29 mouse cellular contexts compared by ENCODE assay signal in genomic region chr7:78927266-78927665, GRCm38 (mm10). TPM values are rescaled to one million over a fixed set of nuclear protein-coding genes. Genes with fewer than 3 reads are reported as not detected.
DNase-seq lines count a peak whose midpoint lies in the region; ATAC-seq lines count a peak whose summit lies in the region.
"Had no signal": no experiment of that assay in that cellular context is flagged by ENCODE, and none has a peak within 500 bp of the region (broad histone marks: within the 10 kb centered on the region; RNA-seq: fewer than 3 reads in every experiment).

No protein-coding gene starts in this region.

- no peak for DNase-seq in liver
- no peak for DNase-seq in left cerebral cortex, adult 11 months (ENCODE audit: low spot score)
- no peak for DNase-seq in cerebellum, postnatal 10 days
- DNase-seq in urinary bladder, postnatal 14 days (ENCODE audit: low spot score) = no peak
- DNase-seq: adrenal gland, adult 8-10 months; adrenal gland, postnatal 25 days; cerebellum, adult 18-20 months; cerebellum, adult 9-10 months; cerebellum, postnatal 25 days; forebrain, postnatal 0 days; gastrocnemius, adult 2 months; gastrocnemius, postnatal 14 days; heart, adult 11 months; heart, postnatal 10 days; heart, postnatal 36 days had no signal

- WGBS in liver, embryonic 16.5 days (ENCODE audit: insufficient replicate concordance) = 36% methylated on average over 3 of the region's 3 CpGs

- H3K4me2 ChIP-seq in liver, embryonic 16.5 days (ENCODE audit: low read depth, low read length) = peak overlapping the region; percentile 21; the same call in 1 of the 2 replicates
- H3K4me2 ChIP-seq: embryonic facial prominence, embryonic 12.5 days; embryonic facial prominence, embryonic 15.5 days; heart, embryonic 12.5 days; heart, embryonic 15.5 days; hindbrain, embryonic 13.5 days had no signal

- no peak overlapping the region for H3K27ac ChIP-seq in liver, embryonic 16.5 days (ENCODE audit: low read length)
- H3K27ac ChIP-seq: embryonic facial prominence, embryonic 12.5 days; embryonic facial prominence, embryonic 15.5 days; gastrocnemius, adult 2 months; heart, embryonic 15.5 days; hindbrain, embryonic 10.5 days; hindbrain, embryonic 13.5 days had no signal

- H3K9me3 ChIP-seq in liver, embryonic 16.5 days (replicated peaks; ENCODE audit: control insufficient read depth, low read length) = no peaks in the 10 kb centered on the region
- H3K9me3 ChIP-seq: embryonic facial prominence, embryonic 12.5 days; embryonic facial prominence, embryonic 15.5 days; heart, embryonic 12.5 days; heart, embryonic 15.5 days; hindbrain, embryonic 10.5 days; hindbrain, embryonic 13.5 days had no signal

- no peaks in the 10 kb centered on the region for H3K36me3 ChIP-seq in liver, embryonic 16.5 days (ENCODE audit: control insufficient read depth, insufficient read depth)
- H3K36me3 ChIP-seq: embryonic facial prominence, embryonic 12.5 days; embryonic facial prominence, embryonic 15.5 days; heart, embryonic 12.5 days; heart, embryonic 15.5 days; hindbrain, embryonic 10.5 days; hindbrain, embryonic 13.5 days had no signal

- 0 out of 2 replicates have a peak, but pooled peaks have one; percentile 17 for ATAC-seq in liver, embryonic 16.5 days (ENCODE audit: low read depth)
- peak; percentile 45; the same call in 1 of the 2 replicates for ATAC-seq in common myeloid progenitor, adult 5-6 weeks (replicated peaks; ENCODE audit: low read depth, poor library complexity, severe bottlenecking)
- ATAC-seq in erythroid progenitor cell, adult 5-6 weeks (replicated peaks; ENCODE audit: low FRiP score, poor library complexity, severe bottlenecking) = peak; percentile 69
- peak; percentile 72 for ATAC-seq in megakaryocyte-erythroid progenitor cell, adult 5-6 weeks (replicated peaks; ENCODE audit: low FRiP score, low TSS enrichment, poor library complexity, severe bottlenecking)
- ATAC-seq: activated CD4-positive, CD25-positive, alpha-beta regulatory T cell, adult 4 months; CD4-positive, CD25-positive, alpha-beta regulatory T cell, adult 4 months; forebrain, embryonic 14.5 days; forebrain, postnatal 0 days; hindbrain, embryonic 16.5 days had no signal

- no peak overlapping the region for H3K4me3 ChIP-seq in liver, embryonic 16.5 days (ENCODE audit: low read depth, low read length)
- H3K4me3 ChIP-seq: embryonic facial prominence, embryonic 12.5 days; embryonic facial prominence, embryonic 15.5 days; gastrocnemius, adult 2 months; heart, embryonic 12.5 days; heart, embryonic 15.5 days; hindbrain, embryonic 10.5 days; hindbrain, embryonic 13.5 days had no signal

- H3K9ac ChIP-seq in liver, embryonic 16.5 days (ENCODE audit: low read depth, low read length) = no peak overlapping the region
- H3K9ac ChIP-seq: embryonic facial prominence, embryonic 12.5 days; embryonic facial prominence, embryonic 15.5 days; forebrain, postnatal 0 days; heart, embryonic 12.5 days; heart, embryonic 15.5 days; hindbrain, embryonic 13.5 days had no signal

- peaks cover 5% of the 10 kb centered on the region for H3K4me1 ChIP-seq in liver, embryonic 16.5 days (ENCODE audit: control insufficient read depth, low read depth, low read length)
- H3K4me1 ChIP-seq: embryonic facial prominence, embryonic 12.5 days; heart, embryonic 12.5 days; heart, embryonic 15.5 days; hindbrain, embryonic 13.5 days had no signal

- no peaks in the 10 kb centered on the region for H3K27me3 ChIP-seq in liver, embryonic 16.5 days (ENCODE audit: control insufficient read depth, insufficient read depth, low read depth, low read length)
- H3K27me3 ChIP-seq: embryonic facial prominence, embryonic 12.5 days had no signal

RNA-seq across cellular contexts. Expression of gene Isg20, which starts 14.0 kb away (rescaled TPM):
- polyA plus RNA-seq in liver, embryonic 16.5 days (2015; fragmentation: Nextera tagmentation; extraction: Ambion mirVana) = 129 and 138 TPM in 2 replicates
- 27.0 and 29.5 TPM in 2 replicates for total RNA-seq in common myeloid progenitor, adult 5-6 weeks (2017)
- total RNA-seq in erythroid progenitor cell, adult 5-6 weeks (2015; ENCODE audit: low replicate concordance) = 649 and 766 TPM in 2 replicates
- total RNA-seq in erythroid progenitor cell, adult 5-6 weeks (2017; ENCODE audit: low replicate concordance) = 322 and 333 TPM in 2 replicates
- 140 and 149 TPM in 2 replicates for total RNA-seq in megakaryocyte-erythroid progenitor cell, adult 5-6 weeks (2014; fragmentation: Nextera tagmentation)
- total RNA-seq in megakaryocyte-erythroid progenitor cell, adult 5-6 weeks (2017) = 46.2 and 54.5 TPM in 2 replicates

RNA-seq across cellular contexts. Expression of gene Aen, which starts 31.6 kb away (rescaled TPM):
- polyA plus RNA-seq in liver, embryonic 16.5 days (2015; fragmentation: Nextera tagmentation; extraction: Ambion mirVana) = 13.6 and 13.8 TPM in 2 replicates
- total RNA-seq in common myeloid progenitor, adult 5-6 weeks (2017) = 28.7 and 48.2 TPM in 2 replicates
- 5.9 and 6.5 TPM in 2 replicates for total RNA-seq in erythroid progenitor cell, adult 5-6 weeks (2015; ENCODE audit: low replicate concordance)
- 5.1 and 9.4 TPM in 2 replicates for total RNA-seq in erythroid progenitor cell, adult 5-6 weeks (2017; ENCODE audit: low replicate concordance)
- 77.3 and 78.2 TPM in 2 replicates for total RNA-seq in megakaryocyte-erythroid progenitor cell, adult 5-6 weeks (2014; fragmentation: Nextera tagmentation)
- 52.6 and 81.7 TPM in 2 replicates for total RNA-seq in megakaryocyte-erythroid progenitor cell, adult 5-6 weeks (2017)

Comparison
In these comparisons a context has a peak if more than half of its experiments do, and no peak if none do; other contexts are left out.
1. ATAC-seq: peak in every context shown above with its lines; median percentile 72 in megakaryocyte-erythroid progenitor cell, adult 5-6 weeks; 69 in erythroid progenitor cell, adult 5-6 weeks; 45 in common myeloid progenitor, adult 5-6 weeks; 17 in liver, embryonic 16.5 days.